Mouse (Mus musculus): ENCODE results near the gene Timp1.

Gene Timp1
- long read RNA-seq, experiment 1, transcript Timp1-201 (6 exons, 833 nt): minor isoform, 6 of 22 reads
- long read RNA-seq, experiment 1, transcript Timp1-202 (6 exons, 883 nt): major isoform, 15 of 22 reads
- long read RNA-seq, experiment 1, partial matches to known transcripts: 1 of 22 reads
- long read RNA-seq, experiment 1, other reads (novel, unspliced or antisense): 0 of 22 reads
- long read RNA-seq, experiment 2, transcript Timp1-201 (6 exons, 833 nt): minor isoform, 7 of 42 reads
- long read RNA-seq, experiment 2, transcript Timp1-202 (6 exons, 883 nt): major isoform, 30 of 42 reads
- long read RNA-seq, experiment 2, partial matches to known transcripts: 2 of 42 reads
- long read RNA-seq, experiment 2, other reads (novel, unspliced or antisense): 3 of 42 reads

DNA sequence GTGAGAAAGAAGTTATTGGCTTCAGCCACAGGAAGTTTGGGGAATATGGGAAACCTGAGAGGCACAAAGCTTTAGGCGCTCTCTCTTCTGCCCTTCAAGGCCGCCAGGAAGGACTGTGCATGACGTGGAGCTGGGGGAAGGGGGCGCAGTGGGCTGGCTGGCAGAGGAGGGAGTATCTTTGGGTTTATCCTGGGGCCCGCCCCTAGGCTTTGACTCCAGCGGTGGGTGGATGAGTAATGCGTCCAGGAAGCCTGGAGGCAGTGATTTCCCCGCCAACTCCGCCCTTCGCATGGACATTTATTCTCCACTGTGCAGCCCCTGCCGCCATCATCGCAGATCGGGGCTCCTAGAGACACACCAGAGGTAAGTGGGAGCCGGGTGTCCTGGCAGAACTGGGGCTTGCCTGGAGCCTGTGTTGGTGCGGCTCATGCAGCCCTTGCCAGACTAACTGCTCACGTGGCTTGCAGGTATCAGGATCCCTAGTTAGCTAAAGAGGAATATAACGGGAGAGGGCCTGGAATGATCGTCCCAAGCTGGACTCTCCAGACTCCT is at the start of gene Timp1:
TSS of gene Timp1 (plus strand) at position 205 of the 552 bp plus-strand sequence.
- intact Hi-C loops (cut with DNase I): no loop called here

DNA sequence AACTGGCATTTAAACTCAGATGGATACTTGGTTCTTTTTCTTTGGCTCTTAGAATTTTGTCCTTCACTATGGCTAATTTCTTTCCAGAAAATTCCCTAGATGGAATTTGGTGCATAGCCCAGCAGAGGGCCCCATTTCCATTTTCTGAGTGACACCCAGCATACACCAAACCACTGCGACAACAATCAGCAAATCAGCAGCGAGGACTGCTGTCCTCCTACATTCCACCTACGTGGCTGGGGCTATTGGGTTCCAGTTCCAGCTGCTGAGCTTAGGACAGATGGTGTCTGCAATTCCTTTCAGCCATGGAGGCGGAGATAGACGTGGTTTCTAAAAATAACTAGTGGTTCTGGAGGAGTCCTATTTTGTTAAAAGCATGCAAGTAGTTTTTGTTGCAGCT is 41.0 kb upstream of the Timp1 start:
- intact Hi-C loops (cut with DNase I): loop anchor here (5.0 kb wide), 1 partner anchor 118 kb away; no protein-coding TSS in a partner anchor

DNA sequence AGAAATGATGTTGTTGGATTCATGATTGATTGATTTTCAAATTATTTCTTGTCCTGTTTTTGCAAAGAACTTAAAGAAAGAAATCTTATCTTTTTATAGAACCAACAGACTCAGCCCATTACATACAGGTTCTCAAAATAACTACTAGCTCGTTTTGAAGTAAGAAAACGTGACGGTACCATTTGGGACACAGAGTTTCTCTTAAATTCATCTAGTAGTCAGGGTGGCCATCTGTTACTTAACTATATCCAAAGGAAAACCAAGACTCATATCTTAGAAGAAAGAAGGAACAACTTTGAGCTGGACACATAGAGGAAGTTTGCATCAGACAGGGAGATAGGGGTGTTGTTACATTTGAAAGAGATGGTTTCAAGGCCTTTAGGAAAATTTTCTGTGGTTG is 22.7 kb upstream of the Timp1 start:
- intact Hi-C loops (cut with DNase I): no loop called here

DNA sequence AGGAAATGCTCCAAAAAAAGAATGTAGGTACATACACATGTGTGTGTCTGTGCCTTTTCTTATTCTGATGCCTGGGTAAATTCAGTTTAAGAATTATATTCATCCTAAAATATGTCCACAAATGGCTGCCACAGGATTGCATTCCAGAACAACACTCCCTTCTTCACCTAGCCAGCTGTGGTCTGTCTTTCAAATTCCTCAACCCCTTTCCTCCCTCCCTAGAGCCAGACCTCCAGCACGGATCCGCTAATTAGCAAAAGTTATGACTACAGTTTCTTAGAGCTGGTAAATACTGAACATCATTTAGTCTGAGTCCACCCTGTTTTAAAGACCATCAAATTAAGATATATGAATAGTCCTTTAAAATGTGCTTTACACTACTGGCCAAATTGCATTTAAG is 22.1 kb upstream of the Timp1 start:
- intact Hi-C loops (cut with DNase I): no loop called here

DNA sequence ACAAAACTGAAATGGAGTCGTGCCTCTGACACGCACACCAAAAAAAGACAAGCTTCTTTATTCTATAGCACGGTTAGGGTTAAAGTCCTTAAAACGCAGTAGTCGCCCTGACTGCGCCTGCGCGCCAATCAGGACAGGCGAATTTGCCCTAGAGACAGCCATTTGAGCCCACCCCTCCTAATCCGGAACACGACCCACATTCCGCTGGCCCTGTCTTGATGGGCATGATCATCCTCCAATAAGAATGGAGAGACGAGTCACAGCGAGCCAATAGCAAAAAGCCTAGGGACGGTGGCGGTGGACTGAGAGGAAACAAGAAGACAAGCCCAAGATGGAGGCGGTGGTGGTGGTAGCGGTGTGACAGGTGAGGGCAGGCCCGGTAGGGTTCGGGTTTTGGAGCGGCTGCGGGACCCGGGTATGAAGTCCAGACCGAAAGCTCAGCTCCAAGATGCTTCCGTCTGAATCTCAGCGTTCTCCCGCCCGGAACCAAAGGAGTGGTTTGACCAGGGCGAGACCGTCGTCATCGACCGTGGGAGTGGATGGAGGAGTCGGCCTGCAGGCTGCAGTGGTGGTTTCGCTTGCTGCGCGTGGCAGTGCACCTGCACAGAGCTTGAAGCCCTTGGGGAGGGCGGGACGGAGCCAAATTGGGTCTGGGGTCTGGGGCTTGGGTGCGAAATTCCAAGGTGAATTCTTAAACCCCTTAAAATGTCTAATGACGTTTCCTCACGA is 21.5 kb upstream of the Timp1 start:
- intact Hi-C loops (cut with DNase I): no loop called here

DNA sequence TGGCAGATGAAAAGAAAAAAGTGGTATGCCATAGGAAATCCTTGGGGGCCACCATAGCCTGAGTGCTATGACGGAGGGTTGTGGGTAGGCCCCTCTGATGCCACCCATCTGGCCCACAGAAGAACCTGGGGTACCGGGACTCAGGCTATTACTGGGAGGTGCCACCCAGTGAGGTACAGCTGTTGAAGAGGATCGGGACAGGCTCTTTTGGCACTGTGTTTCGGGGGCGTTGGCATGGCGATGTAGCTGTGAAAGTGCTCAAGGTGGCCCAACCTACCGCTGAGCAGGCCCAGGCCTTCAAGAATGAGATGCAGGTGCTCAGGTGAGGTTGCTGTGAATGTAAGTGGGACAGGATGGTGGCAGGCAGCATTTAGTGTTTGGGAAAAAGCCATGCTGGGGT is 16.2 kb upstream of the Timp1 start:
- intact Hi-C loops (cut with DNase I): no loop called here

DNA sequence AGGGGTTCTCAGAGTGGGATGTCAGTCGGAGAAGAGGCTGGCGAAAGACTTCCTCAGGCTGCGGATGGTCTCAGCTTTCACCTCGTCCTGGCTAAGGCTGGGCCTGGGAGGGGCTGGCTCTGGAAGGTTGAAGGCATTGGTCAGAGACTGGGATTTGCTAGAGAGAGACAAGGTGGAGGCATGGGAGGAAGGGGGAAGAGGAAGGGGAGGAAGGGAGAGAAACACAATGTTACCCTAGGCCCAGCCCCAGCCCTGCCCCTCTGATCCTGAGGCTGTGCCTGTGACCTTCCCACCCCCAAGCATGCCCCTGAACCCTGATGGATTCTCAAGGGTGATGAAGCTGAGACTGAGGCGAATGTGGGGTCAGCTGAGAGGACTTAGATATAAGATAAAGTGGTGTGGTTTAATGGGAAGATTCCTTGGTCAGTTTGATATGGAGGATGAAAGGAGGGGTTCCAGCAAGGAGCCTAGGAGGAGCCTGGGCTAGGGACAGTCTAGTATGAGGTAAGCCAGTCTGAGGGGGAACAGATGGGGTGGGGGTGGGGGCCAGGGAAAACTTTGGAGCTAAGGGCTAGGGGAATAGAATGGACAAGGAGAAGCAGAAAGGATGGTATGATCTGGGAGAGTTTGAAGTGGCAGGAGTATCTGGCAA is 8.4 kb upstream of the Timp1 start:
- intact Hi-C loops (cut with DNase I): no loop called here

DNA sequence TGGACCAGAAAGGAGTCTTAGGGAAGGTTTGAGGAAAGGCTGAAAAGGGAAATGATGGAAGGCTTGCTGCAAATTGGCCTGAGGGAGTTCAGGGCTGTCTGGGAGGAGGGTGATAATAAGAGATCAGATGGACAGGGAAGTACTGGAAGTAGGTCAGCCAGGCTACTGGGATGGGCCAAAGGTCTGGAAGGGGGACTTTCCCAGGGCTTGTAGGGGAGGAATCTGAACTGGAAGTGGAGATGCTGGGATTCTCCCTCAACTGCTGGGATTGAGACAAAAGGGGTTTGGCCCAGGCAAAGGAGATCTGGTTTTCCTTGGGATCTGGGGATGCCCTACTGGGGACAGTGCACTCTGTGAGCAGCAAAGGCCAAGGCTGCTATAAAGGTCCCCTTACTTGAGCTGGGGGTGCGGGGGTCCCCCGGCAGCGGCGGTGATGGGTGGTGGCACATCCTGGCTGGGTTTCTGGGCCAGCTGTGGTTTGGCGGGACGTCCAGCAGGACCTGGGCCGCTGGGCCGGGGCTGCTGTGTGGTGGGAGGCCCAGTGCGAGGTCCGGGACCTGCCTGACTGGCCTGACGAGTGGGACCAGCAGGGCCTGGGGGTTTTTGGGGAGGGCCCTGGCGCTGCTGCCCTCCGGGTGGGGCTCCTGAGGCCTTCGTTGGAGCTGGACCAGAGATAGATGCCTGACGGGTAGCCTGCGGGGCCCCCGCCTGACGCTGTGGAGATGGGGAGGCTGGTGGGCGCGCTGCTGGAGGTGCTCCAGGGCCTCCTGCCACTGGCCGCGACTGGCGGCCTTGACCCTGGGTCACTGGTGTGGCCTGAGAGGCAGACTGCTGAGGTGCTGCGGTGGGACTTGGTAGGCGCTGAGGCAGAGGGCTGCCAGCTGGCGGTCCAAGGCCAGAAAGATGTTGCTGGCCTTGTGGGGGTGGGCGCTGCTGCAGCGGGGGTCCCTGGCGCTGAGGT is 7.6 kb upstream of the Timp1 start:
- intact Hi-C loops (cut with DNase I): no loop called here

DNA sequence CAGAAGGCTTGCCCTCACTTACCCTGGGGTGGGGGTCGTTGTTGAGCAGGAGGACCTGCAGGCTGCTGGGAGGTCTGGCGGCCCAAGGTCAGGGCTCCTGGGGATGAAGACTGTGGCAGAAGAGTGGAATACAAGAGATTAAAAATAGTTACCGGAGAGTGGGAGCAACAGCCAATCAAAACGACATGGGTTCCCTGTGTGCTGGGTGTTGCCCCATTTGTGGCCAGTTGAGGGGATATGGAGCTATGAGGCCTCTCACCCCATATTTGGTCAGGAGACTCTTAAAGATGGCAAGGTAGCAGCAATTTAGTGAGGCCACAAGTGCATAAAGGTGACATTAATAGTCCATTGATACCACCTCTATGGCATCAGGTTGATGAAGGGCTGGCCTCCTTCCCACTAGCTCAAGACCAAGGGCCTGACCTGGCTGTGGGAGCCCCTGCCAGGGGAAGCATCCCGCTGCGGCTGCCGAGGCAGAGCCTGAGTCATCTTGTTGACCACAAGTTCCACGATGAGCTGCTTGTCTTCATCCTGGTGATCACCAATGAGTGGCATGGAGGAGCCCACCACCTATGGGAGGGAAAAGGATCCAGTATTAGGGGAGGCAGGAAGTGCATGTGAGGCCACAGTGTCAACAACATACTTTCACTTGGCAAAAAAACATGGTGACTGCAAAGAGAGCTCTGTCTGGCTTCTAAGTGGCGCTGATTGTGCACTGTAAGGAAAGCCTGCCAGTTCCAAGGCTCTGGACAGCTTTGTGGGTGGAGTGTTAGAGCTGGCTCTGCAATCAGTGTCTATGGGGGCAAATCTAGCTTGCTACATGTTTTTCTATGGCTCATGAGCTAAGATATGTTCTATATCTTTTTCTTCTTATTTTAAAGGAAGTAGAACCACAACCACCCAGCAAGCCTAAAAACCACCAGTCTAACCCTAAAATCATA is 6.5 kb upstream of the Timp1 start:
- intact Hi-C loops (cut with DNase I): no loop called here

DNA sequence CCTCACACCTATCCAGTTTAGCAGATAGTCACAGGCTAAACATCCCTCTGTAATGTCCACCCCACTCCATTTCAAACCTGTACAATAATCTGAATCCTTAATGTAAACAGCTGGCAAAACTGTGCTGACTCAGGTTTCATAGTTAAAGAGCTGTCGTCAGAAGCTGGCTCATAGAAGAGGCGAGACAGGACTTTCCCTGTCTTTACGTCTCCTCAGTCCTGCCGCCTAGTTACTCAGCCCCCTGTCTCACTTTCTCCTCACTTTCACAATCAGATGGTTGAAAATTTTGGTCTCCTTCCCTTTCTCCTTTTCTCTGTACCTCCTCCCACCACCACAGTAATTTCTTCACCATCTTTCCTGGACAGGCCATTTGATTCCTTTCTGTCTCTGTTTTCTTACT is 1.9 kb upstream of the Timp1 start:
- intact Hi-C loops (cut with DNase I): no loop called here

DNA sequence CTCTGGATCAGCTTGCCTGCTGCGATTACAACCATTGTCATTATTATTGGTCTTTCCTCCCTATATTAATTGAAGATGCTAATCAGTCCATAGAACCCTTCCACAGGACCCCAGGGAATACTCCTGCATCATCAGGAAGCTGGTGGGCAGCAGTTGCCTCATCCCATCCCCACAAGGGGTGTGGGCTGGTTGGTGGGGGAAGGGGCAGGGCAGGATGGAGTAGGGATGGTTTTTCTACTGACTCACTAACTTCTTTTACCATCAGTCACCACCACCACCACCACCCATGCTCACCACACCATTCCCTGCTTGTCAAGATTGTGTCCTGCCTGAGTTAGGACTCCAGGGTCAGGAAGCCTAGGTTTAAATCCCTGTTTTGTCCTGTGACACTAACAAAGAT is 763 bp upstream of the Timp1 start:
- intact Hi-C loops (cut with DNase I): no loop called here

DNA sequence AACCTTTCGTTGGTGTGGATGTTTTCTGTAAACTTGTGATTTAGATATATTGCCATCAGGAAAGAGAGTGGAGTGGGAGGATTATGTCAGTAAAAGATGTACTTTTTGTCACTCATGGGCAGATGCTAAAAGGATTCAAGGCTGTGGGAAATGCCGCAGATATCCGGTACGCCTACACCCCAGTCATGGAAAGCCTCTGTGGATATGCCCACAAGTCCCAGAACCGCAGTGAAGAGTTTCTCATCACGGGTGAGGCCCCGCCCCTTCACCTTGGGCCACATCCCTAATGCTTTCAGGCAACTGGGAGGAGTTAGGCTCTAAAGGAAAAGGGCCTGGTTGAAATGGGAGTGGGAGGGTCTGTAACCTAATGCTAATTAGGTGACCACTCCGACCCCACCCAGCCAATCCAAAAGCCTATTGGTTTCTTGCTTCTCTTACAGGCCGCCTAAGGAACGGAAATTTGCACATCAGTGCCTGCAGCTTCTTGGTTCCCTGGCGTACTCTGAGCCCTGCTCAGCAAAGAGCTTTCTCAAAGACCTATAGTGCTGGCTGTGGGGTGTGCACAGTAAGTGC is 3.0 kb downstream of the Timp1 start:
- intact Hi-C loops (cut with DNase I): no loop called here

DNA sequence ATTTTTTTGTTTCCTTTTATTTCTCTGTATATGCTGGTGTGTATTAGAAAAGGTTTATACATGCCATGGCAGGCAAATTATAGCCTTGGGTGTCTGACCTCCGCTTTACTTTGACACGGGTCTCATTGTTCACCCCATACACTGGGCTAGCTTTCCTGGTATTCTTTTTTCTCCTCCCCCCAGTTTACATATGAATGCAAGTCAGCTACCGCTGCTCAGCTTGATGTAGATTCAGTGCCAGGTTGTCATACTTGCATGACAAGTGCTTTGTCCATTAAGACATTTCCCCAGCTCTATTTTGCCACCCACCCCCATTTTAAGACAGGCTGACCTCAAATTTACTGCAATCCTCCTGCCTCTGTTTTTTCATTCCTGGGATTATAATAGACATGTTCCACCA is 5.3 kb downstream of the Timp1 start:
- intact Hi-C loops (cut with DNase I): no loop called here

DNA sequence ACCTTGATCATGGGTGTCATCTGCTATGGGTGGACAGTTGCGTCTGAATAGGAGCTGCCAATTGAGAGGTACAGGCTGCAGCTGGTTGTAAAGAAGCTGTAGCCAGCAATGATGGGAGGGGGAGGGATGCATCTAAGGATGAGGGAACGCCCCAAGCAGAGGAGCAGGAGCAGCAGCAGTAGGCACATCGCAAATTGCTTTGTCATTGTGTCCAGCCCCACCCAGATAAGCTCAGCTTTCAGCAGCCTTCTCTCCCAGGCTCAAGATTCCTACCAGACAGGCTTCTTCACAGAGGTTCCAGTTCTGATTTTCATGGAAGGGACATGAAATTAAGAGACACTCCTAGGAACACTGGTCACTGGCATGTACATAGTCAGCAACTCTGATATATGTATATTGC is 40.1 kb downstream of the Timp1 start:
- intact Hi-C loops (cut with DNase I): no loop called here

DNA sequence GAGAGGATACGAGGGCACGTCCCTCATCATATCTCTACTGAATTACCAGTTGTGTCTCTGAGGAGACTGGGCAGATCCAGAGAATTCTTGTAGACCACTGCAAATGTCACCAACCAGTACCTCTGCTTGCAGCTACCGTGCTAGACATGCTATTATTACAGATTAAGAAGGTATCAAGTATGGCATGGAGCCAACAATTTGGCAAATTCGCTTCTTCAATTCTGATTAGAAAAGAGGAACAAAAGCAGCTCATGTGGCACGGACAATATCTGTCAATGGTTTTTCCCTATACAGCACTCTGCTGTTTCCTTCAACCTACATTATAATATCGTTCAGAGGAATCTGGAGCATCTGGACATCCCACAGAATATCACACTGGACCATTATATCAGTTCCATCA is 43.8 kb downstream of the Timp1 start:
- intact Hi-C loops (cut with DNase I): no loop called here

DNA sequence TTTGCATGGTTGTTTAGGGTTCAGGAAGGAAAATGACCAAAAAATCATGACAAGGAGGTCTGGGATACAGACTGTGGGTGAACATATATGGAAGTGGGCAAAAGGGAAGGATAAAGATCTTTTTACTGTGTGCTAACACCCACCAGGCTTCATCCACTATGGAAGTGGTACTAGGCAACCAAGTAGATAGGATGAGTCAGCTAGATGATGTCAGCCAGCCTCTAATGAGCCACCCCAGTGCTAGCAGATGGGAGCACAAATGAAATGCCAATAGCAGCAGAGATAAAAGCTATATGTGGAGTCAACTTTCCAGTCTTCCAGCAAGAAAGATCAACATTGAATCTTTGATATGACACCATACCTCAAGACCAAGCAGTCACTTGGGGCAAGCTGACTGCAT is 45.1 kb downstream of the Timp1 start:
- intact Hi-C loops (cut with DNase I): no loop called here

DNA sequence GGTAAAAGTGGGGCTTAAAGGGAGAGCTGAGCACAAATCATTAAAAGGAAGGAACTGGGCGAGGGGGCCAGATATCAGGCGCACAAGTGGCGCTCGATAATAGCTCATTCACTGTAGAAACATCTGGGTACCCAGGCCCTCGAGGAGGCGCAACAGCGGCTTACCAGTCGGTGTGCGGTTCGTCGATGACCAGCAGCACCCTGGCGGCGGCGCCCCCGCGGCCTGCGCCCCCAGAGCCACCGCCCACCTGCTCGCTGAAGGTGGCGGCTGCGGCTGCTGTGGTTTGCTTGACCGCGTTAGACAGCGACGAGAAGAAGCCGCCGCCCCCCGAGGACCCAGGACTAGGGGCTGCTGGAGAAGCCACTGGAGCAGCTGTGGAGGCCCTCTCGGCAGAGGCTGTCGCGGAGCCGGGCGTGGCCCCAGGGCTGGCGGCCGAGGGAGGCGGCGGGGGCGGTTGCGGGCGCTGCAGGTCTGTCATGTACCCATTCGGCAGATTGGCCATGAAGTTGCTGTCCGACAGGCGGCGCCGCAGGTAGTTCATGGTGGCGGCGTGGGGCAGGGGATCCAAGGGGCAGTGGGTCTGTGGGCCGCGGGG is 50.4 kb downstream of the Timp1 start:
- intact Hi-C loops (cut with DNase I): no loop called here

DNA sequence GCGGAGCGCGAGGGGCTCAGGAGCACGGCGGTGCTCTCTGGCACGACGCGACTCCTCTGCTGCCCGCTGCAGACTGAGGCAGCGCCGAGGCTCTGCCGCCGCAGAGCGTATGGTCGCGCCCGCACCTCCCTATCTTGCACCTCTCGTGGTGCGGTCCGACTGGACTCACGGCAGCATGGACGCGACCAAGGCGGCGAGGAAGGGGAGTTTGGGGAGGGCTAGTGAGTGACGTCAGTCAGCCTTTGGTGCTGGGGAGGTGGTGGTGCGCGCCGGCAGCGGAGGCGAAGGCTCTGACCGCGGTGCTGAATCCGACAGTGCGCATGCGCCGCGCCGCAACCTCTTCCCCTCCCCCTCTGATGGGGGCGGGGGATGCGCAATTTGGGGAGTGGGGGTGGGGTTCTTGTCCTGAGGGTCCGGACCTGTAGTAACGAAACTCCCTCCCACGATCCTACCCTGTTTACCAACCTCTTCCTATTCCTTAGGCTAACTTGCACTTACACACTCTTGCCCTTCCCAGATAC is 50.9 kb downstream of the Timp1 start, which contains the start of gene Syn1:
TSS of gene Syn1 (minus strand) at position 161 of the 521 bp plus-strand sequence.
- intact Hi-C loops (cut with DNase I): no loop called here

DNA sequence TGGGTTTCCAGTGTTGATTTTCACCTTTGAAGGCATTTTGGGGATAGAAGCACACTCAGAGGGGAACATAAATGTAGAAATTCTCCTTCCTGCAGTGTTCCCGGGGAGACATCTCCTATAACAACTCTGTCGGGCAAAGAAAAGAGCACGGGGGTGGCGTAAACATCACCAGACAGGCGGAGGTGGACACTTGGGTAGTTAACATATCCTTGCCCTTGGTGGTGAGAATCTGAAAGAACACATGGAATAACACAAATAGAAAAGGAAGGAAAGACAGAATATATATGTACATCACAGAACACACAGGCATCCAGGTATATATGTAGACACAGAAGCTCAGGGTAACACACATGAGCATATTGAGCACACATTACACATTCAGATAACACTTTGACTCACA is 51.4 kb downstream of the Timp1 start:
- intact Hi-C loops (cut with DNase I): no loop called here
